Mouse (Mus musculus): ENCODE results near the gene Clptm1. TPM values are rescaled to one million over a fixed set of nuclear protein-coding genes. Genes with fewer than 3 reads are reported as not detected.

Gene Clptm1
- polyA plus RNA-seq, 1 experiment from 2014 or later: 98.6 TPM

DNA sequence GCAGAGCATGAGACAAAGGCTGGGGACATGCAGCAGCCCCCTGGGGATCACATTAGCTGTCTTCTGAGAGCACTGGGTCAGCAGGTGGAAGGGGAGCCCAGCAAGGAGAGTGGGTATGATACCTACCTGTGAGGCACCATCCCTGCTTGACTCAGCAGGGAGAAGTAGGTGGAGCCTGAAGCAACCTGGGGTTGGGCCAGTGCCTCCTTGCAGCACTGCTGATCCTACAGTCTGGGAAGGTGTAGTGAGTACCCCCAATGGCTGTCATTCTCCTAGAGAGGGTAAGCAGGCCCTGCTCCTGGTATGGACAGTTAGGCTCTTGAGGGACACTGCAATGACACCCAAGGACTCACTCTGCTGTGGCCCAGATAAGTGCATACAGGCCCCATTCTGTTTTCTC lies 32.6 kb downstream of the Clptm1 start:
- H3K4me3 ChIP-seq (ENCODE audit: control insufficient read depth in 1 of 2, insufficient read depth in 1 of 2, low read depth in 1 of 2, low read length in 2 of 2): no peak overlapping the region
- H3K27ac ChIP-seq (replicated peaks in 1 of 2; ENCODE audit: control insufficient read depth in 1 of 2, insufficient read depth in 1 of 2, low read depth in 2 of 2, low read length in 2 of 2): no peak overlapping the region
- no peak for ATAC-seq (ENCODE audit: insufficient number of reproducible peaks, insufficient read depth, low FRiP score, low read depth)
- peaks cover 55% of the 10 kb centered on the region for H3K36me3 ChIP-seq (ENCODE audit: control insufficient read depth, insufficient read depth, low read length)
- no peak overlapping the region for H3K4me2 ChIP-seq (ENCODE audit: low read length)
- no peaks in the 10 kb centered on the region for H3K9me3 ChIP-seq (ENCODE audit: control insufficient read depth, low read length)
- H3K9ac ChIP-seq (ENCODE audit: low read length): no peak overlapping the region
- peaks cover 2 to 5% of the 10 kb centered on the region in 2 experiments; a peak in 2 of 4 replicates for H3K4me1 ChIP-seq (ENCODE audit: control insufficient read depth in 2 of 2, insufficient read depth in 2 of 2, low read length in 2 of 2)
- H3K27me3 ChIP-seq (ENCODE audit: control insufficient read depth, insufficient read depth, low read length): no peaks in the 10 kb centered on the region

DNA sequence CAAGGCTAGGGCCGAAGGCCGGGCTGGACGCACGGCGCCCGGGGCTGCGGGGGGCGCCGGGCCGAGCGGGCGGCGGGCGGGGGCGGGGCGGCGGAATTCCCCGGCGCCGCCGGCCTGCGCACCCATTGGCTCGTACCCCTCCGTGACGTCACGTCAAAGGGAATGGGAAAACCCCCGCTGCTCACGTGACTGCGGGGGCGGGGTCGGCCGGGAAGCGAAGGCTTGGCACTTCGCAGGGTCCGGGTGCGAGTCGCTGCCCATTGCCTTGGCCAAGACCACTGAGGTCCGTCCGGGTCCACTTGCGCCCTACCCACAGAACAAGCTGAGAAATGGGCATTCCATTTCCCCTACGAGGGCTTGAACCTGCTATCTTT lies 35.5 kb downstream of the Clptm1 start, which contains the start of gene Relb:
Gene Relb, minus strand, starts transcription at position 78 of the 374 bp plus-strand sequence.
- peak within 1 kb of the TSS; percentile 72 for H3K9ac ChIP-seq (ENCODE audit: low read length)
- peaks cover 0 to 2% of the 10 kb centered on the region in 2 experiments; a peak in 1 of 4 replicates for H3K4me1 ChIP-seq (ENCODE audit: control insufficient read depth in 2 of 2, insufficient read depth in 2 of 2, low read length in 2 of 2)
- H3K4me3 ChIP-seq (ENCODE audit: control insufficient read depth in 1 of 2, insufficient read depth in 1 of 2, low read depth in 1 of 2, low read length in 2 of 2): peak within 1 kb of the TSS; percentile 83 to 88
- WGBS: under 1% methylated on average over 39 of the region's 41 CpGs
- peaks cover 26% of the 10 kb centered on the region for H3K36me3 ChIP-seq (ENCODE audit: control insufficient read depth, insufficient read depth, low read length)
- peak within 1 kb of the TSS; percentile 86 to 92 for H3K27ac ChIP-seq (replicated peaks in 1 of 2; ENCODE audit: control insufficient read depth in 1 of 2, insufficient read depth in 1 of 2, low read depth in 2 of 2, low read length in 2 of 2)
- H3K4me2 ChIP-seq (ENCODE audit: low read length): peak within 1 kb of the TSS; percentile 96
- no peaks in the 10 kb centered on the region for H3K9me3 ChIP-seq (ENCODE audit: control insufficient read depth, low read length)
- H3K27me3 ChIP-seq (ENCODE audit: control insufficient read depth, insufficient read depth, low read length): no peaks in the 10 kb centered on the region
- ATAC-seq (ENCODE audit: insufficient number of reproducible peaks, insufficient read depth, low FRiP score, low read depth): peak; percentile 69; the same call in 1 of the 2 replicates

DNA sequence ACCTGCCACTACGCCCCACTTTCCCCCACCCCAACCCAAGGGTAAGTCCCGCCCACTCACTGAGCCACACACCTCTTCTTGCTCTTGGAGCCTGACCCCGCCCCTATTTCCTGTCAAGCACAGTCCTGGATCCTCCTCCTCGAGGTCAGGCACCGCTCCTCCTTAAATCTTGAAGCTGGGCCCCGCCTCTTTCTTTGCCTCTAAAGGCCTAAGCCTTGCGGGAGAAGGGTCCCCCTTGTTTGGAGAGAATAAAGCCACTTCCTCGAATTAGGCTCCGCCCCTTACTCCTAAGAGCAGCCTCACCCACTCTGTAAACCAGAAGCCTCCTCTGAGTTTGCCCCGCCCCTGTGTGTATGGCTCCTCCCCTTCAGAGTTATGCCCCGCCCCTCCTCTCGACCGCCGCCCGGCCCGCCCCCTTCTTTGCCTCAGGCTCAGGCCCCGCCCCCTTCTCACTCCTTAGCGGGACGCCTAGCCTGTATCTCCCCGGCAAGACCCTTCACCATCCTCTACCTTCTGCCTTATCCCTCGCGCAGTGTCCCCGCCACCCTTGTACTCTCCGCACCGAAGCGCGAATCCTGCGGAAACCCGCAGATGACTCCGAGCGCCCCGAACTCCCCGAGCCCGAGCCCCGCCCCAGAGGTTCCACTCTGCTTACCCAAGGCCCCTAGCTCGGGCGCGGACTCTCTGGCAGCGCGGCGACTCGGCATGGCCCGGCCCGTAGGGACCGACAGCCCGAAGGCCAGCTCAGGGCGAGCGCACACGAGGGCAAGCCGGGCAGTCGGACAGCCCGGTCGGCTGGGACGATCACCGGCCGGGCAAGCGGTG lies 36.1 kb downstream of the Clptm1 start:
- Histone ChIP-seq H3K27ac (replicated peaks in 1 of 2; ENCODE audit: control insufficient read depth in 1 of 2, insufficient read depth in 1 of 2, low read depth in 2 of 2, low read length in 2 of 2) (peak overlapping the region; percentile 86 to 92), H3K9ac (ENCODE audit: low read length) (peak overlapping the region; percentile 72), H3K9me3 (ENCODE audit: control insufficient read depth, low read length) (no peaks in the 10 kb centered on the region), H3K4me1 (ENCODE audit: control insufficient read depth in 2 of 2, insufficient read depth in 2 of 2, low read length in 2 of 2) (peaks cover 0 to 2% of the 10 kb centered on the region in 2 experiments; a peak in 1 of 4 replicates), H3K4me3 (ENCODE audit: control insufficient read depth in 1 of 2, insufficient read depth in 1 of 2, low read depth in 1 of 2, low read length in 2 of 2) (peak overlapping the region; percentile 83 to 88), H3K36me3 (ENCODE audit: control insufficient read depth, insufficient read depth, low read length) (peaks cover 20% of the 10 kb centered on the region), H3K27me3 (ENCODE audit: control insufficient read depth, insufficient read depth, low read length) (no peaks in the 10 kb centered on the region), H3K4me2 (ENCODE audit: low read length) (peak overlapping the region; percentile 96)
- WGBS: 1% methylated on average over 50 of the region's 57 CpGs
- ATAC-seq (ENCODE audit: insufficient number of reproducible peaks, insufficient read depth, low FRiP score, low read depth): peak; percentile 84

DNA sequence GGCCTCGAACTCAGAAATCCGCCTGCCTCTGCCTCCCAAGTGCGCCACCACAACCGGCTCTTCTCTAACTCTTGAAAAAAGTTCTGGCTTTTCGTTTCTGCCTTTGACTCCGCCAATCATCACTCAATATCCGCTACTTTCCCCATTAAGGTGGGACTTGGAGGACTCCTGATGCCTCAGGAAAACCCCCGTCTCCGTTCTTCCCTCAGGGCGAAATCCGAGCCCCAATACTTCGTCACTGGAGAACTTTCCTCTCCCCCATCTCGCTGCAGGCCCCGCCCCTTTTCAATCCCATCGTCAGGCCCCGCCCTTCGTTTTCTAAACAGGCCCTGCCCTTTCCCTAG lies 36.7 kb downstream of the Clptm1 start:
- Histone ChIP-seq H3K4me2 (ENCODE audit: low read length) (peak overlapping the region; percentile 96), H3K4me3 (ENCODE audit: control insufficient read depth in 1 of 2, insufficient read depth in 1 of 2, low read depth in 1 of 2, low read length in 2 of 2) (peak overlapping the region; percentile 83 to 88), H3K4me1 (ENCODE audit: control insufficient read depth in 2 of 2, insufficient read depth in 2 of 2, low read length in 2 of 2) (peaks cover 0 to 2% of the 10 kb centered on the region in 2 experiments; a peak in 1 of 4 replicates), H3K9ac (ENCODE audit: low read length) (no peak overlapping the region; the same call in 1 of the 2 replicates), H3K27me3 (ENCODE audit: control insufficient read depth, insufficient read depth, low read length) (no peaks in the 10 kb centered on the region), H3K36me3 (ENCODE audit: control insufficient read depth, insufficient read depth, low read length) (peaks cover 14% of the 10 kb centered on the region), H3K9me3 (ENCODE audit: control insufficient read depth, low read length) (no peaks in the 10 kb centered on the region), H3K27ac (replicated peaks in 1 of 2; ENCODE audit: control insufficient read depth in 1 of 2, insufficient read depth in 1 of 2, low read depth in 2 of 2, low read length in 2 of 2) (peak overlapping the region; percentile 60 to 92)
- WGBS: 13% methylated on average over 17 of the region's 17 CpGs
- no peak for ATAC-seq (ENCODE audit: insufficient number of reproducible peaks, insufficient read depth, low FRiP score, low read depth)

- H3K9me3 ChIP-seq (ENCODE audit: control insufficient read depth, low read length): no peaks in the 10 kb centered on the region
- peak overlapping the region; percentile 83 to 88; a peak in 2 of 4 replicates for H3K4me3 ChIP-seq (ENCODE audit: control insufficient read depth in 1 of 2, insufficient read depth in 1 of 2, low read depth in 1 of 2, low read length in 2 of 2)
- no peaks in the 10 kb centered on the region for H3K27me3 ChIP-seq (ENCODE audit: control insufficient read depth, insufficient read depth, low read length)
- H3K4me2 ChIP-seq (ENCODE audit: low read length): peak overlapping the region; percentile 96
- H3K27ac ChIP-seq (replicated peaks in 1 of 2; ENCODE audit: control insufficient read depth in 1 of 2, insufficient read depth in 1 of 2, low read depth in 2 of 2, low read length in 2 of 2): no peak overlapping the region
- peaks cover 0 to 2% of the 10 kb centered on the region in 2 experiments; a peak in 1 of 4 replicates for H3K4me1 ChIP-seq (ENCODE audit: control insufficient read depth in 2 of 2, insufficient read depth in 2 of 2, low read length in 2 of 2)
- H3K36me3 ChIP-seq (ENCODE audit: control insufficient read depth, insufficient read depth, low read length): peaks cover 10% of the 10 kb centered on the region; the same call in 1 of the 2 replicates
- 68% methylated on average over 3 of the region's 3 CpGs for WGBS
- no peak for ATAC-seq (ENCODE audit: insufficient number of reproducible peaks, insufficient read depth, low FRiP score, low read depth)
- no peak overlapping the region for H3K9ac ChIP-seq (ENCODE audit: low read length)
These were observed 37.1 kb downstream of the Clptm1 start for GRCm38 (mm10) chr7:19627721-19628120.

GRCm38 (mm10) chr7:19623433-19623832 lies 41.4 kb downstream of the Clptm1 start:
- Histone ChIP-seq H3K4me2 (ENCODE audit: low read length) (no peak overlapping the region), H3K27me3 (ENCODE audit: control insufficient read depth, insufficient read depth, low read length) (peaks cover 8% of the 10 kb centered on the region; the same call in 1 of the 2 replicates), H3K9ac (ENCODE audit: low read length) (no peak overlapping the region), H3K9me3 (ENCODE audit: control insufficient read depth, low read length) (no peaks in the 10 kb centered on the region), H3K27ac (replicated peaks in 1 of 2; ENCODE audit: control insufficient read depth in 1 of 2, insufficient read depth in 1 of 2, low read depth in 2 of 2, low read length in 2 of 2) (no peak overlapping the region), H3K4me1 (ENCODE audit: control insufficient read depth in 2 of 2, insufficient read depth in 2 of 2, low read length in 2 of 2) (peaks cover 4 to 6% of the 10 kb centered on the region in 2 experiments; a peak in 3 of 4 replicates), H3K4me3 (ENCODE audit: control insufficient read depth in 1 of 2, insufficient read depth in 1 of 2, low read depth in 1 of 2, low read length in 2 of 2) (no peak overlapping the region), H3K36me3 (ENCODE audit: control insufficient read depth, insufficient read depth, low read length) (no peaks in the 10 kb centered on the region)
- ATAC-seq (ENCODE audit: insufficient number of reproducible peaks, insufficient read depth, low FRiP score, low read depth): no peak
- 58% methylated on average over 2 of the region's 2 CpGs for WGBS

DNA sequence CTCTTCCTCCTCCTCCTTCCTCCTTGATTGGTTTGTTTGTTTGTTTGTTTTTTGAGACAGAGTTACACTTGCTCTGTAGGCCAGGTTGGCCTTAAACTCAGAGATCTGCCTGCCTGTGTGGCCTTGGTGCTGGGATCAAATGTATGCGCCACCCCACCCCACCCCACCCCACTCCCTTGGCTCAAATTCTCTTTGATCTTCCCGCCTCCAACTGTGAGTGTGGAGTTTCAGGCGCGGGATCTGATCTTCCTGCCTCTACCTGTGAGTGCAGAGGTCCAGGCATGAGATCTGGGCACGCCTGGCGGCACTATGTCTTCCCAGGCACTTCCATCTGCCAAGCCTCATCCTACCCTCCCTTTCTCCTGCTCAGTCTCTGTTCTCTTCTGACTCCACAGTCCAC lies 42.6 kb downstream of the Clptm1 start:
- Histone ChIP-seq H3K36me3 (ENCODE audit: control insufficient read depth, insufficient read depth, low read length) (no peaks in the 10 kb centered on the region), H3K4me3 (ENCODE audit: control insufficient read depth in 1 of 2, insufficient read depth in 1 of 2, low read depth in 1 of 2, low read length in 2 of 2) (no peak overlapping the region), H3K27me3 (ENCODE audit: control insufficient read depth, insufficient read depth, low read length) (peaks cover 8% of the 10 kb centered on the region; the same call in 1 of the 2 replicates), H3K4me2 (ENCODE audit: low read length) (no peak overlapping the region), H3K4me1 (ENCODE audit: control insufficient read depth in 2 of 2, insufficient read depth in 2 of 2, low read length in 2 of 2) (peaks cover 4% of the 10 kb centered on the region in 2 experiments; a peak in 3 of 4 replicates), H3K9me3 (ENCODE audit: control insufficient read depth, low read length) (no peaks in the 10 kb centered on the region), H3K27ac (replicated peaks in 1 of 2; ENCODE audit: control insufficient read depth in 1 of 2, insufficient read depth in 1 of 2, low read depth in 2 of 2, low read length in 2 of 2) (no peak overlapping the region), H3K9ac (ENCODE audit: low read length) (no peak overlapping the region)
- WGBS: 45% methylated on average over 6 of the region's 6 CpGs
- ATAC-seq (ENCODE audit: insufficient number of reproducible peaks, insufficient read depth, low FRiP score, low read depth): no peak
